Mouse (Mus musculus) liver, embryonic 14.5 days (tissue): ENCODE measurements around the gene Fuz. TPM values are rescaled to one million over a fixed set of nuclear protein-coding genes. Genes with fewer than 3 reads are reported as not detected.

ENCODE experiments used
- ATAC-seq: fragments of 200-750 bp; cut with Nextera tagmentation; 2 replicates; pipeline ENCODE4 v1.8.0; 2017; ENCODE audit warnings: moderate number of reproducible peaks, mild to moderate bottlenecking, moderate library complexity; ENCODE audit not compliant: insufficient read depth
- DNase-seq, 3 experiments: peaks; one replicate each; pipeline ENCODE4 v3.0.0-alpha.2; 2012 to 2013; ENCODE audit warnings: low read depth in 3 of 3, low spot score in 3 of 3
- H3K27ac ChIP-seq: fragments of 300-500 bp; sonication (generic); 2 replicates; pipeline ENCODE4 v1.5.1; 2014; ENCODE audit warnings: moderate library complexity, mild to moderate bottlenecking, control low read depth, inconsistent platforms
- H3K27me3 ChIP-seq: fragments of 300-500 bp; sonication (generic); 2 replicates; pipeline ENCODE4 v1.6.1; 2014; ENCODE audit warnings: mild to moderate bottlenecking, low read length, moderate library complexity; ENCODE audit not compliant: control insufficient read depth, insufficient read depth
- H3K36me3 ChIP-seq: fragments of 300-500 bp; sonication (generic); replicated peaks from 2 replicates; pipeline ENCODE4 v1.6.1; 2014; ENCODE audit warnings: low read depth; ENCODE audit not compliant: control insufficient read depth, insufficient read depth
- H3K4me1 ChIP-seq, 2 experiments: fragments of 200-500 bp in 1 of 2; fragments of 300-500 bp in 1 of 2; sonication (generic) in 1 of 2; replicated peaks; 2 replicates each; pipeline ENCODE4 v1.6.1; 2012 to 2014; ENCODE audit warnings: antibody characterized with exemption in 1 of 2, inconsistent platforms in 1 of 2, low read length in 1 of 2; ENCODE audit not compliant: control insufficient read depth in 2 of 2, insufficient read depth in 2 of 2
- H3K4me2 ChIP-seq: fragments of 300-500 bp; sonication (generic); 2 replicates; pipeline ENCODE4 v1.6.1; 2014; ENCODE audit warnings: low read depth, mild to moderate bottlenecking, control low read depth, moderate library complexity
- H3K4me3 ChIP-seq, 2 experiments: fragments of 200-500 bp in 1 of 2; fragments of 300-500 bp in 1 of 2; sonication (generic) in 1 of 2; 2 replicates each; pipeline ENCODE4 v1.5.1; 2012 to 2014; ENCODE audit warnings: low read depth in 2 of 2, low read length in 2 of 2, mild to moderate bottlenecking in 2 of 2, control low read depth in 1 of 2, inconsistent platforms in 1 of 2, moderate library complexity in 1 of 2; ENCODE audit not compliant: insufficient read depth in 1 of 2
- H3K9ac ChIP-seq: fragments of 300-500 bp; sonication (generic); replicated peaks from 2 replicates; pipeline ENCODE4 v1.6.1; 2014; ENCODE audit warnings: mild to moderate bottlenecking, control low read depth, moderate library complexity
- H3K9me3 ChIP-seq: fragments of 300-500 bp; sonication (generic); 2 replicates; pipeline ENCODE4 v1.6.1; 2016; ENCODE audit warnings: low read length, mixed read lengths; ENCODE audit not compliant: control insufficient read depth
- CTCF ChIP-seq: IDR thresholded peaks from 2 replicates; pipeline ENCODE4 v1.5.1; 2016; ENCODE audit warnings: antibody characterized with exemption, low read depth, control low read depth
- EP300 ChIP-seq: IDR thresholded peaks from 2 replicates; pipeline ENCODE4 v1.6.1; 2016; ENCODE audit warnings: antibody characterized with exemption, low read depth
- WGBS: fragments of 180-500 bp; shearing (Covaris S2); extraction: QIAGEN DNeasy Blood & Tissue Kit; methylation state at CpG from one replicate; pipeline ENCODE4 v1.1.7; 2014; ENCODE audit not compliant: insufficient replicate concordance; 5-methylcytosine and 5-hydroxymethylcytosine counted together
- polyA plus RNA-seq, 2 experiments: library from polyadenylated mRNA; depleted of rRNA in 1 of 2; stranded (reverse) in 1 of 2; unstranded in 1 of 2; fragments of >200 nt; fragmentation: Nextera tagmentation in 1 of 2; extraction: Ambion mirVana in 1 of 2; gene quantifications; 2 replicates each; pipeline versions ENCODE4 v1.2.1 to v1.2.3; 2012 to 2014

Fuz gene
- 5.9 and 6.5 TPM in 2 replicates for polyA plus RNA-seq (2012; rRNA removed)
- polyA plus RNA-seq (2014; fragmentation: Nextera tagmentation; extraction: Ambion mirVana): 5.0 and 5.5 TPM in 2 replicates

GRCm38 (mm10) chr7:44895593-44896434, at the start of gene Fuz:
TSS of gene Fuz (plus strand) at chr7:44896079.
- Histone ChIP-seq H3K27ac (peak within 1 kb of the TSS; percentile 21; the same call in 1 of the 2 replicates), H3K36me3 (peaks cover 17% of the 10 kb centered on the region), H3K9me3 (no peaks in the 10 kb centered on the region), H3K4me3 (peak within 1 kb of the TSS; percentile 56 to 66), H3K9ac (peak within 1 kb of the TSS; percentile 46), H3K27me3 (no peaks in the 10 kb centered on the region), H3K4me2 (peak within 1 kb of the TSS; percentile 60), H3K4me1 (peaks cover 21 to 35% of the 10 kb centered on the region in 2 experiments)
- ATAC-seq: peak; percentile 24
- DNase-seq: peak; percentile 75 to 82 (median 76)
- TF ChIP-seq CTCF (peak; percentile 73), EP300 (no peak)
- whole genome bisulfite sequencing: 2% methylated on average over 34 of the region's 34 CpGs

- Histone ChIP-seq H3K4me3 (no peak overlapping the region), H3K9ac (no peak overlapping the region), H3K9me3 (no peaks in the 10 kb centered on the region), H3K36me3 (peaks cover 7% of the 10 kb centered on the region), H3K27ac (no peak overlapping the region), H3K4me1 (peaks cover 15 to 21% of the 10 kb centered on the region in 2 experiments), H3K4me2 (no peak overlapping the region), H3K27me3 (no peaks in the 10 kb centered on the region)
- TF ChIP-seq CTCF: no peak
- TF ChIP-seq EP300: no peak
- DNase-seq (no peak), ATAC-seq (no peak)
- 80% methylated on average over 7 of the region's 7 CpGs for WGBS
Observed at GRCm38 (mm10) chr7:44846804-44847203, 49.1 kb upstream of the Fuz start.

GRCm38 (mm10) chr7:44847772-44848171, 48.1 kb upstream of the Fuz start:
- peak overlapping the region; percentile 54 for H3K9ac ChIP-seq
- H3K27ac ChIP-seq: peak overlapping the region; percentile 24
- WGBS: 66% methylated on average over 5 of the region's 5 CpGs
- DNase-seq: no peak
- H3K9me3 ChIP-seq: no peaks in the 10 kb centered on the region
- H3K27me3 ChIP-seq: no peaks in the 10 kb centered on the region
- peaks cover 7% of the 10 kb centered on the region for H3K36me3 ChIP-seq
- H3K4me1 ChIP-seq: peaks cover 15 to 22% of the 10 kb centered on the region in 2 experiments
- peak overlapping the region; percentile 97 for H3K4me2 ChIP-seq
- peak overlapping the region; percentile 80 to 90 for H3K4me3 ChIP-seq
- no peak for ATAC-seq
- TF ChIP-seq CTCF: no peak
- no peak for TF ChIP-seq EP300

- H3K4me1 ChIP-seq: peaks cover 20 to 21% of the 10 kb centered on the region in 2 experiments
- peak within 1 kb of the TSS; percentile 88 for H3K27ac ChIP-seq
- peak within 1 kb of the TSS; percentile 97 for H3K4me2 ChIP-seq
- ATAC-seq: peak; percentile 82
- no peaks in the 10 kb centered on the region for H3K27me3 ChIP-seq
- TF ChIP-seq EP300 (peak; percentile 32; the same call in 1 of the 2 replicates), CTCF (no peak)
- no peaks in the 10 kb centered on the region for H3K9me3 ChIP-seq
- peak within 1 kb of the TSS; percentile 80 for H3K9ac ChIP-seq
- peak; percentile 94 to 97 (median 95) for DNase-seq
- peaks cover 7% of the 10 kb centered on the region for H3K36me3 ChIP-seq
- H3K4me3 ChIP-seq: peak within 1 kb of the TSS; percentile 80 to 90
- under 1% methylated on average over 54 of the region's 54 CpGs for WGBS
Observed at GRCm38 (mm10) chr7:44848561-44849415, 47.1 kb upstream of the Fuz start, which contains the start of the genes Akt1s1 and Tbc1d17. TSS of gene Akt1s1 (plus strand) at chr7:44848991. TSS of gene Tbc1d17 (minus strand) at chr7:44849079.
